Mouse (Mus musculus) liver, embryonic 16.5 days (tissue): Measurements from ENCODE around the gene Pomt2. TPM values are rescaled to one million over a fixed set of nuclear protein-coding genes. Genes with fewer than 3 reads are reported as not detected.

Source experiments
- ATAC-seq: fragments of 200-750 bp; cut with Nextera tagmentation; 2 replicates; pipeline ENCODE4 v1.8.0; 2017; ENCODE audit warnings: low read depth, mild to moderate bottlenecking, moderate number of reproducible peaks, moderate library complexity
- H3K27ac ChIP-seq: fragments of 300-500 bp; sonication (generic); 2 replicates; pipeline ENCODE4 v1.5.1; 2014; ENCODE audit warnings: mild to moderate bottlenecking, low read length
- H3K27me3 ChIP-seq: fragments of 300-500 bp; sonication (generic); 2 replicates; pipeline ENCODE4 v1.6.1; 2014; ENCODE audit warnings: low read depth, low read length, mixed read lengths; ENCODE audit not compliant: control insufficient read depth, insufficient read depth
- H3K36me3 ChIP-seq: fragments of 300-500 bp; sonication (generic); 2 replicates; pipeline ENCODE4 v1.6.1; 2014; ENCODE audit warnings: mild to moderate bottlenecking; ENCODE audit not compliant: control insufficient read depth, insufficient read depth
- H3K4me1 ChIP-seq: fragments of 300-500 bp; sonication (generic); 2 replicates; pipeline ENCODE4 v1.6.1; 2014; ENCODE audit warnings: low read depth, low read length, mixed read lengths; ENCODE audit not compliant: control insufficient read depth
- H3K4me2 ChIP-seq: fragments of 300-500 bp; sonication (generic); 2 replicates; pipeline ENCODE4 v1.6.1; 2014; ENCODE audit warnings: low read depth, low read length, mixed read lengths
- H3K4me3 ChIP-seq: fragments of 300-500 bp; sonication (generic); 2 replicates; pipeline ENCODE4 v1.5.1; 2014; ENCODE audit warnings: low read depth, mild to moderate bottlenecking, low read length
- H3K9ac ChIP-seq: fragments of 300-500 bp; sonication (generic); 2 replicates; pipeline ENCODE4 v1.6.1; 2014; ENCODE audit warnings: low read depth, low read length
- H3K9me3 ChIP-seq: fragments of 300-500 bp; sonication (generic); replicated peaks from 2 replicates; pipeline ENCODE4 v1.6.1; 2016; ENCODE audit warnings: low read length; ENCODE audit not compliant: control insufficient read depth
- WGBS: fragments of 180-500 bp; shearing (Covaris S2); extraction: QIAGEN DNeasy Blood & Tissue Kit; methylation state at CpG from one replicate; pipeline ENCODE4 v1.1.7; 2014; ENCODE audit not compliant: insufficient replicate concordance; 5-methylcytosine and 5-hydroxymethylcytosine counted together
- polyA plus RNA-seq: library from polyadenylated mRNA; unstranded; fragments of >200 nt; fragmentation: Nextera tagmentation; extraction: Ambion mirVana; gene quantifications from 2 replicates; pipeline ENCODE4 v1.2.1, GENCODE M21; 2015

Gene Pomt2
- polyA plus RNA-seq, 1 experiment from 2014 or later, result 3.8 TPM

- no peak for ATAC-seq
- whole genome bisulfite sequencing, result 72% methylated on average over 4 of the region's 4 CpGs
- H3K9ac ChIP-seq, result no peak overlapping the region
- no peak overlapping the region for H3K4me2 ChIP-seq
- no peak overlapping the region for H3K4me3 ChIP-seq
- no peaks in the 10 kb centered on the region for H3K9me3 ChIP-seq
- no peaks in the 10 kb centered on the region for H3K4me1 ChIP-seq
- no peaks in the 10 kb centered on the region for H3K36me3 ChIP-seq
- peaks cover 14% of the 10 kb centered on the region for H3K27me3 ChIP-seq
- no peak overlapping the region for H3K27ac ChIP-seq
Observed at GRCm38 (mm10) chr12:87103471-87103870, 44.3 kb downstream of the Pomt2 start.

- no peaks in the 10 kb centered on the region for H3K4me1 ChIP-seq
- no peak within 1 kb of the TSS for H3K27ac ChIP-seq
- no peaks in the 10 kb centered on the region for H3K36me3 ChIP-seq
- peaks cover 14% of the 10 kb centered on the region for H3K27me3 ChIP-seq
- H3K9me3 ChIP-seq, result no peaks in the 10 kb centered on the region
- WGBS, result 5% methylated on average over 32 of the region's 32 CpGs
- no peak within 1 kb of the TSS for H3K4me2 ChIP-seq
- H3K9ac ChIP-seq, result no peak within 1 kb of the TSS
- no peak within 1 kb of the TSS for H3K4me3 ChIP-seq
- ATAC-seq, result no peak
Observed at GRCm38 (mm10) chr12:87102165-87102631, 45.6 kb downstream of the Pomt2 start, which contains the start of gene Ngb. Gene Ngb, minus strand, starts transcription at chr12:87102539.

DNA sequence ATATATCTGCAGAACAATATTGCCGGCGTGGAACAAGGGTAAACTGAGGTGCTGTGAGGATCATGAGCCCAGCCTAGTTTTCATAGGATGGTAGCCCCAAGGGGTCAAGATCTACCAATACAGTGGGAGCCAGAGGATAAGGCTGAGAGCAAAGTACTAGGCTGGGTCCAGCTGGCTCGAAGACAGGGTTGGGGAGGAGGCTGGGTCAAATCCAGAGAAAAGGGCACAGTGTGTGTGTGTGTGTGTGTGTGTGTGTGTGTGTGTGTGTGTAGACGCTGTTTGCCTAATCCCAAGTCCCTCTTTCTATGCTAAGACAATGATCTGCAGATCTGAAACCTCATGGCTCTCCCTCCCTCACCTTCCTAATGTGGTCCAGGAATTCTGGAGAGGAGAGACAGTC lies 47.4 kb downstream of the Pomt2 start:
- no peaks in the 10 kb centered on the region for H3K36me3 ChIP-seq
- ATAC-seq, result no peak
- H3K4me3 ChIP-seq, result no peak overlapping the region
- no peaks in the 10 kb centered on the region for H3K4me1 ChIP-seq
- H3K27ac ChIP-seq, result no peak overlapping the region
- H3K27me3 ChIP-seq, result peaks cover 14% of the 10 kb centered on the region
- H3K9ac ChIP-seq, result no peak overlapping the region
- no peak overlapping the region for H3K4me2 ChIP-seq
- WGBS, result 56% methylated on average over 4 of the region's 4 CpGs
- H3K9me3 ChIP-seq, result no peaks in the 10 kb centered on the region

GRCm38 (mm10) chr12:87093671-87094070 lies 54.1 kb downstream of the Pomt2 start:
- no peak overlapping the region for H3K27ac ChIP-seq
- WGBS, result 48% methylated on average over 6 of the region's 6 CpGs
- no peaks in the 10 kb centered on the region for H3K27me3 ChIP-seq
- no peak overlapping the region for H3K9ac ChIP-seq
- no peak for ATAC-seq
- no peaks in the 10 kb centered on the region for H3K4me1 ChIP-seq
- no peak overlapping the region for H3K4me2 ChIP-seq
- no peaks in the 10 kb centered on the region for H3K9me3 ChIP-seq
- H3K36me3 ChIP-seq, result no peaks in the 10 kb centered on the region
- no peak overlapping the region for H3K4me3 ChIP-seq

GRCm38 (mm10) chr12:87093249-87093648 lies 54.5 kb downstream of the Pomt2 start:
- Histone ChIP-seq H3K4me3 (no peak overlapping the region), H3K9ac (no peak overlapping the region), H3K36me3 (no peaks in the 10 kb centered on the region), H3K4me1 (no peaks in the 10 kb centered on the region), H3K4me2 (no peak overlapping the region), H3K27ac (no peak overlapping the region), H3K9me3 (no peaks in the 10 kb centered on the region), H3K27me3 (no peaks in the 10 kb centered on the region)
- WGBS, result 60% methylated on average over 4 of the region's 4 CpGs
- ATAC-seq, result no peak

GRCm38 (mm10) chr12:87091916-87092315 lies 55.9 kb downstream of the Pomt2 start:
- no peaks in the 10 kb centered on the region for H3K36me3 ChIP-seq
- no peak overlapping the region for H3K27ac ChIP-seq
- H3K4me3 ChIP-seq, result no peak overlapping the region
- no peaks in the 10 kb centered on the region for H3K9me3 ChIP-seq
- no peaks in the 10 kb centered on the region for H3K4me1 ChIP-seq
- 41% methylated on average over 2 of the region's 2 CpGs for WGBS
- no peaks in the 10 kb centered on the region for H3K27me3 ChIP-seq
- ATAC-seq, result no peak
- no peak overlapping the region for H3K9ac ChIP-seq
- no peak overlapping the region for H3K4me2 ChIP-seq

DNA sequence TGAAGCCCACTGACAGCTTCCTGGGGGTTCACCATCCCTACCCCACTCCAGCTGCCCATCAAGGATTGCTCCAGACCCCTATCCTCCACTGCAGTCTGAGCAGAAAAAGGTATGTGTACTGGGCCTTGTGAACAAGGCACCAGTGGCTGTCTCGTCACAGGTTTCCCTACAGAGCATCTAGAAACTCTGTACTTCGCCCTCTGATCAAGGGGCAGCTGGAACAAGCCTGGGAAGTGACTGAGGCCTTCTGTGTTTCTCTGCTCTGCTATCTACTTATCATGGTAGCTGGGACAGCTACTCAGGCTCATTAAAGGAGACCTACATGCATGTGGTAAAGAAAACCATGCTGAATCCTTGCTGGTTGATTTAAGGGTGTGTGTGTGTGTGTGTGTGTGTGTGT lies 58.1 kb downstream of the Pomt2 start:
- Histone ChIP-seq H3K27ac (no peak overlapping the region), H3K27me3 (no peaks in the 10 kb centered on the region), H3K4me1 (no peaks in the 10 kb centered on the region), H3K4me2 (no peak overlapping the region), H3K9ac (no peak overlapping the region), H3K9me3 (no peaks in the 10 kb centered on the region), H3K36me3 (no peaks in the 10 kb centered on the region), H3K4me3 (no peak overlapping the region)
- 0 out of 2 replicates have a peak, but pooled peaks have one; percentile 32 for ATAC-seq
- WGBS, result 46% methylated on average over 2 of the region's 2 CpGs

DNA sequence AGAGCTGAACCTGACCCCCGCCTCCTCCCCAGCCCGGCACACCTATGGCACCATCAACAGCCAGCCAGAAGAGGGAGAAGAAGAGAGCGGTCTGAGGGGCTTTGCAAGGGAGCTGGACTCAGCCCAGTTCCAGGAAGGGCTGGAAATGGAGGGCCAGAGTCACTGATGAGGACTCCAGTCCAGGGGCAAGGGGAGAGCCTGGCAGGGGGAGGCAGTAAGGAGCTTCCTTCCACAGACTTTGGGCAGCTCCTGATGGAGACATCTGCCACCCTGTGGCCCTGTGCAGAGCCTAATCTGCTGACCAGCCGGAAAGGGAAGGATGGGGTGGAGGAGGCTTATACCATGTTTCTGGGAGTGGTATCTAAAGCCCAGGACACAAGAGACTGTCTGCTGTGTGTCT lies 58.5 kb downstream of the Pomt2 start:
- Histone ChIP-seq H3K9me3 (no peaks in the 10 kb centered on the region), H3K27ac (no peak overlapping the region), H3K9ac (no peak overlapping the region), H3K36me3 (no peaks in the 10 kb centered on the region), H3K27me3 (no peaks in the 10 kb centered on the region), H3K4me2 (no peak overlapping the region), H3K4me1 (no peaks in the 10 kb centered on the region), H3K4me3 (no peak overlapping the region)
- no peak for ATAC-seq
- WGBS, result 61% methylated on average over 4 of the region's 4 CpGs

DNA sequence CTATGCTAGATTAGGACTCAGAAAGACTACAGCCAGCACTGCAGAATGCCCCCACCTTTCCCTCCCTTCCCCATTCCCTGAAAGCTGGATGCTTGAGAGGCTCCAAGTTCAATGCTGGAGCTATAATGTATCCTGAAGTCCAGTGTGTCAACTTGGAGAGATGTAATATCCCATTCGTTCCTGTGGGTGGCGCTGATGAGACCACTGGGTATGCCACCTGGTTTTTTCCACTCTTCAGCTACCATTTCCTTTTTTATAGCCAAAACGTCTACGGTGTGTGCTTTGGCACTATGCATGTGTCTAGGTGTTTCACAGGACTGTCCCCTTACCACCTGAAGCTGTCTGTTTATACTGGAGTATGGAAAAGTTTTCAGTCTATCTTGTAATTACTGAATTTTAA lies 59.4 kb downstream of the Pomt2 start:
- Histone ChIP-seq H3K27ac (no peak overlapping the region), H3K9ac (no peak overlapping the region), H3K27me3 (no peaks in the 10 kb centered on the region), H3K4me3 (no peak overlapping the region), H3K36me3 (no peaks in the 10 kb centered on the region), H3K4me2 (no peak overlapping the region), H3K9me3 (no peaks in the 10 kb centered on the region), H3K4me1 (no peaks in the 10 kb centered on the region)
- ATAC-seq, result no peak
- 23% methylated on average over 4 of the region's 4 CpGs for WGBS
